Mouse (Mus musculus) small intestine, adult 2 months (tissue): ENCODE results near the gene Fam166b.

Experiments
- CTCF ChIP-seq: fragments of 200-500 bp; IDR thresholded peaks from 2 replicates; pipeline ENCODE4 v1.5.1; 2012; ENCODE audit warnings: low read depth, mild to moderate bottlenecking, control low read depth, inconsistent platforms, low read length, moderate library complexity, mixed read lengths; ENCODE audit not compliant: insufficient replicate concordance, insufficient read length; ENCODE audit errors: extremely low read depth
- POLR2A ChIP-seq: fragments of 200-500 bp; IDR thresholded peaks from 2 replicates; pipeline ENCODE4 v1.6.1; 2012; ENCODE audit warnings: low read depth, mild to moderate bottlenecking, control low read depth, inconsistent platforms, low read length, moderate library complexity

- TF ChIP-seq CTCF = no peak
- TF ChIP-seq POLR2A = 0 out of 2 replicates have a peak, but pooled peaks have one; percentile 30
These were observed 25.3 kb upstream of the Fam166b start, which contains the start of gene Cd72 for GRCm38 (mm10) chr4:43454041-43454836.
